Mouse (Mus musculus): ENCODE data around the gene Ywhah. TPM values are rescaled to one million over a fixed set of nuclear protein-coding genes. Genes with fewer than 3 reads are reported as not detected.
"Not testable (repeated sequence)": the region's sequence is repeated elsewhere in the genome, so short reads cannot be mapped to it uniquely, and the experiment has no call there.

The Ywhah gene
- total RNA-seq, 1 experiment = 99.0 TPM

DNA sequence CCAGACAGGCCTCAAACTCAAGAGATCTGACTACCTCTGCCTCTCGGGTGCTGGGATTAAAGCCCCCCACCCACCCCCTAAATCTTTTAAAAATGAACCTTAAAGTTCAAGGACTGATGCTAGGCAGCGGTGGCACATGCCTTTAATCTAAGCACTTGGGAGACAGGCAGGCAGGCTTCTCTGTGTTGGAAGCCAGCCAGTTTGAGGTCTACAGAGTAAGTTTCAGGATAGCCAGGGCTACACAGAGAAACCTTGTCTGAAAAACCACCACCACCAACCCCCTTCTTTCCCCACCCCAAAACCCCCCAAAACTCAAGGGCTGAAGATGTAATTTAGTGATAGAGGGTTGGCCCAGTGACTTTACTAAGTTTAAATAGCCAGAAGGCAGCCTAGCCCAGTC lies 10.0 kb downstream of the Ywhah start:
- Histone ChIP-seq H3K9me3 (ENCODE audit: control insufficient read depth, insufficient read depth, low read depth, low read length) (no peaks in the 10 kb centered on the region), H3K27ac (ENCODE audit: insufficient read depth, low read depth, low read length, poor library complexity, severe bottlenecking) (no peak overlapping the region), H3K4me3 (ENCODE audit: insufficient read depth in 1 of 2, low read depth in 1 of 2, low read length in 2 of 2, poor library complexity in 1 of 2, severe bottlenecking in 1 of 2) (no peak overlapping the region), H3K36me3 (ENCODE audit: control insufficient read depth, insufficient read depth, low read length, poor library complexity, severe bottlenecking) (peaks cover 9% of the 10 kb centered on the region), H3K4me1 (ENCODE audit: control insufficient read depth in 2 of 2, insufficient read depth in 2 of 2, low read length in 2 of 2, poor library complexity in 1 of 2) (peaks cover 0 to 10% of the 10 kb centered on the region in 2 experiments; a peak in 2 of 4 replicates), H3K9ac (ENCODE audit: insufficient read depth, low read depth, low read length, poor library complexity, severe bottlenecking) (no peak overlapping the region)
- in situ Hi-C loops (cut with MboI; ENCODE audit: low sequenced_read_pairs in 2 of 2, unreplicated experiment in 2 of 2) = loop anchor here in 1 of 2 experiments (25.0 kb wide), 1 partner anchor 441 kb away; no protein-coding TSS in a partner anchor
- TF ChIP-seq ZC3H11A (IDR thresholded peaks at IDR 0.05; ENCODE audit: borderline replicate concordance, low read depth, low read length) (no peak), HCFC1 (IDR thresholded peaks at IDR 0.05; ENCODE audit: borderline replicate concordance, insufficient read depth, low read length) (no peak), ZNF384 (IDR thresholded peaks at IDR 0.05; ENCODE audit: low read depth, low read length) (no peak), MAFK (IDR thresholded peaks at IDR 0.05; ENCODE audit: insufficient read depth, low read depth, low read length) (no peak), CHD2 (IDR thresholded peaks at IDR 0.05; ENCODE audit: low read depth, low read length) (no peak)
- no peak for DNase-seq (ENCODE audit: low read depth, low spot score)

DNA sequence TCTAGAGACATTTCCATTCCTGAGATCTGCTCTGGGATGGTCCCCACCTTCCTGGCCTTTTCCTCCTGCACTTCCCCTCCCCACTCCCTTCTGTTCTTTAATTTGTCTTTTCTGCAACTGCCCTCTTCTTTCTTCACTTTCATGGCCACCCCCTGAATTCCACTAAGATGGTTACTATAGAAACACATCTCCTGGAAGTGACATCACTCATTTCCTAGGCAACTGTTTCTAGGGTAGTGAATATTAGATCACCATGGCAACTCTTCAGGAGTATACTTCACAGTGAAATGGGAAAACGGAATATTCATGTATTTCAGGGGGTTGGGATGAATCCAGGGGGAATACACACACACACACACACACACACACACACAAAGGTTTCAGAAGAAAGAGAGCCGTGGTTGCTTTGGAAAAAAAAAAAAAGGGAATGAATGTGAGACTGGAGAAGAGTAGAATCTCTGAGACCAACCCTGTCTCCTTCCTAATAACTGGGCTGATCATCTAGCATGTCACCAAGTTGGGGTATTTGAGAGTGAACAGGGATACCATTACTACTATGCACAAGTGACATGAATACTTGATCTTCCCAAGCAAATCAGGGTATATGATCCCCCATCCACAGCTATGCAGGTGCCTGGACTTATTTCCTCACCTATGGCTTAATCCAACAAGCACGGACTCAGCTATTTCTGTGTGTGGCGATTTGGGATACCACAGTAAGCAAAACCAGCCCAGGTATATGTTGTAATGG lies 12.0 kb downstream of the Ywhah start:
- TF ChIP-seq ZC3H11A (IDR thresholded peaks at IDR 0.05; ENCODE audit: borderline replicate concordance, low read depth, low read length) (no peak), HCFC1 (IDR thresholded peaks at IDR 0.05; ENCODE audit: borderline replicate concordance, insufficient read depth, low read length) (no peak), CHD2 (IDR thresholded peaks at IDR 0.05; ENCODE audit: low read depth, low read length) (no peak), ZNF384 (IDR thresholded peaks at IDR 0.05; ENCODE audit: low read depth, low read length) (no peak), MAFK (IDR thresholded peaks at IDR 0.05; ENCODE audit: insufficient read depth, low read depth, low read length) (no peak)
- no peak for DNase-seq (ENCODE audit: low read depth, low spot score)
- Histone ChIP-seq H3K4me1 (ENCODE audit: control insufficient read depth in 2 of 2, insufficient read depth in 2 of 2, low read length in 2 of 2, poor library complexity in 1 of 2) (peaks cover 3 to 15% of the 10 kb centered on the region in 2 experiments), H3K27ac (ENCODE audit: insufficient read depth, low read depth, low read length, poor library complexity, severe bottlenecking) (no peak overlapping the region), H3K9me3 (ENCODE audit: control insufficient read depth, insufficient read depth, low read depth, low read length) (no peaks in the 10 kb centered on the region), H3K36me3 (ENCODE audit: control insufficient read depth, insufficient read depth, low read length, poor library complexity, severe bottlenecking) (peaks cover 3% of the 10 kb centered on the region; the same call in 1 of the 2 replicates), H3K4me3 (ENCODE audit: insufficient read depth in 1 of 2, low read depth in 1 of 2, low read length in 2 of 2, poor library complexity in 1 of 2, severe bottlenecking in 1 of 2) (no peak overlapping the region), H3K9ac (ENCODE audit: insufficient read depth, low read depth, low read length, poor library complexity, severe bottlenecking) (no peak overlapping the region)
- in situ Hi-C loops (cut with MboI; ENCODE audit: low sequenced_read_pairs in 2 of 2, unreplicated experiment in 2 of 2) = loop anchor here in 1 of 2 experiments (10.0 to 25.0 kb wide), 3 partner anchors 106 to 443 kb away; no protein-coding TSS in a partner anchor

GRCm38 (mm10) chr5:33032036-33032773 lies 13.6 kb downstream of the Ywhah start:
- peaks cover 3 to 17% of the 10 kb centered on the region in 2 experiments for H3K4me1 ChIP-seq (ENCODE audit: control insufficient read depth in 2 of 2, insufficient read depth in 2 of 2, low read length in 2 of 2, poor library complexity in 1 of 2)
- in situ Hi-C loops (cut with MboI; ENCODE audit: low sequenced_read_pairs in 2 of 2, unreplicated experiment in 2 of 2) = loop anchor here in 1 of 2 experiments (10.0 to 25.0 kb wide), 3 partner anchors 107 to 445 kb away; no protein-coding TSS in a partner anchor
- no peak for TF ChIP-seq MAFK (IDR thresholded peaks at IDR 0.05; ENCODE audit: insufficient read depth, low read depth, low read length)
- no peak for TF ChIP-seq ZC3H11A (IDR thresholded peaks at IDR 0.05; ENCODE audit: borderline replicate concordance, low read depth, low read length)
- TF ChIP-seq CHD2 (IDR thresholded peaks at IDR 0.05; ENCODE audit: low read depth, low read length) = no peak
- TF ChIP-seq ZNF384 (IDR thresholded peaks at IDR 0.05; ENCODE audit: low read depth, low read length) = no peak
- TF ChIP-seq HCFC1 (IDR thresholded peaks at IDR 0.05; ENCODE audit: borderline replicate concordance, insufficient read depth, low read length) = no peak
- H3K9ac ChIP-seq (ENCODE audit: insufficient read depth, low read depth, low read length, poor library complexity, severe bottlenecking) = no peak overlapping the region
- H3K4me3 ChIP-seq (ENCODE audit: insufficient read depth in 1 of 2, low read depth in 1 of 2, low read length in 2 of 2, poor library complexity in 1 of 2, severe bottlenecking in 1 of 2) = no peak overlapping the region
- no peaks in the 10 kb centered on the region for H3K36me3 ChIP-seq (ENCODE audit: control insufficient read depth, insufficient read depth, low read length, poor library complexity, severe bottlenecking)
- no peak overlapping the region for H3K27ac ChIP-seq (ENCODE audit: insufficient read depth, low read depth, low read length, poor library complexity, severe bottlenecking)
- no peak for DNase-seq (ENCODE audit: low read depth, low spot score)
- no peaks in the 10 kb centered on the region for H3K9me3 ChIP-seq (ENCODE audit: control insufficient read depth, insufficient read depth, low read depth, low read length)

DNA sequence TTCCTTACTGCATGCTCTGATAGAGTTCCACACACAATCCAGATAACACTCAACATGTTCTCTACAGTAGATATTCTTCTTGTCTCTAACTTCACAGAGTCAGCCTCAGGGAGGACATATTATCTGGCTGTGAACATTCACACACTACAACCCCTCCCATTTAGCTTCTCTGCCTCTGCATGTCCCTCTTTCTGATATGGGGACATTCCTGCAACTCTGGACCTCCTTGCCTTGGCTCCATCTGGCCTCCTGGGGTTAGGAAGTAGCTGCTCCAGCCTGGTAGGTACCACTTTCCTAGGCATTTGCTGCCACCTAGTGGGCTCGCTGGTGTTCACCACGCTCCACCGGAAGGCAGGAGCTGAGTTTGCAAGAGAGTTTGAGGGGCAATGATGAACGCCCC lies 14.5 kb downstream of the Ywhah start:
- Histone ChIP-seq H3K4me1 (ENCODE audit: control insufficient read depth in 2 of 2, insufficient read depth in 2 of 2, low read length in 2 of 2, poor library complexity in 1 of 2) (peaks cover 3 to 17% of the 10 kb centered on the region in 2 experiments), H3K9ac (ENCODE audit: insufficient read depth, low read depth, low read length, poor library complexity, severe bottlenecking) (no peak overlapping the region), H3K9me3 (ENCODE audit: control insufficient read depth, insufficient read depth, low read depth, low read length) (no peaks in the 10 kb centered on the region), H3K36me3 (ENCODE audit: control insufficient read depth, insufficient read depth, low read length, poor library complexity, severe bottlenecking) (no peaks in the 10 kb centered on the region), H3K27ac (ENCODE audit: insufficient read depth, low read depth, low read length, poor library complexity, severe bottlenecking) (no peak overlapping the region), H3K4me3 (ENCODE audit: insufficient read depth in 1 of 2, low read depth in 1 of 2, low read length in 2 of 2, poor library complexity in 1 of 2, severe bottlenecking in 1 of 2) (no peak overlapping the region)
- in situ Hi-C loops (cut with MboI; ENCODE audit: low sequenced_read_pairs in 2 of 2, unreplicated experiment in 2 of 2) = loop anchor here in 1 of 2 experiments (10.0 to 25.0 kb wide), 3 partner anchors 108 to 446 kb away; no protein-coding TSS in a partner anchor
- DNase-seq (ENCODE audit: low read depth, low spot score) = peak; percentile 85
- TF ChIP-seq CHD2 (IDR thresholded peaks at IDR 0.05; ENCODE audit: low read depth, low read length) (no peak), ZNF384 (IDR thresholded peaks at IDR 0.05; ENCODE audit: low read depth, low read length) (0 out of 2 replicates have a peak, but pooled peaks have one; percentile 33), HCFC1 (IDR thresholded peaks at IDR 0.05; ENCODE audit: borderline replicate concordance, insufficient read depth, low read length) (peak; percentile 43; the same call in 1 of the 2 replicates), ZC3H11A (IDR thresholded peaks at IDR 0.05; ENCODE audit: borderline replicate concordance, low read depth, low read length) (peak; percentile 87)

- in situ Hi-C loops (cut with MboI; ENCODE audit: low sequenced_read_pairs in 2 of 2, unreplicated experiment in 2 of 2) = loop anchor here in 1 of 2 experiments (10.0 to 25.0 kb wide), 3 partner anchors 109 to 446 kb away; no protein-coding TSS in a partner anchor
- H3K9ac ChIP-seq (ENCODE audit: insufficient read depth, low read depth, low read length, poor library complexity, severe bottlenecking); H3K9me3 ChIP-seq (ENCODE audit: control insufficient read depth, insufficient read depth, low read depth, low read length); DNase-seq (ENCODE audit: low read depth, low spot score); H3K36me3 ChIP-seq (ENCODE audit: control insufficient read depth, insufficient read depth, low read length, poor library complexity, severe bottlenecking); H3K27ac ChIP-seq (ENCODE audit: insufficient read depth, low read depth, low read length, poor library complexity, severe bottlenecking): not testable (repeated sequence)
- Histone ChIP-seq H3K4me1 (ENCODE audit: control insufficient read depth in 2 of 2, insufficient read depth in 2 of 2, low read length in 2 of 2, poor library complexity in 1 of 2) (peaks cover 3 to 18% of the 10 kb centered on the region in 2 experiments), H3K4me3 (ENCODE audit: insufficient read depth in 1 of 2, low read depth in 1 of 2, low read length in 2 of 2, poor library complexity in 1 of 2, severe bottlenecking in 1 of 2) (peak overlapping the region in 1 of 2 experiments; percentile 4; a peak in 1 of 4 replicates)
These were observed 15.0 kb downstream of the Ywhah start for GRCm38 (mm10) chr5:33033633-33034032.

Data from ES-E14 (cell line).